Mouse (Mus musculus) bone marrow, adult 2 months (tissue): ENCODE data around the gene Amigo1. TPM values are rescaled to one million over a fixed set of nuclear protein-coding genes. Genes with fewer than 3 reads are reported as not detected.

Experiments used
- H3K27ac ChIP-seq: fragments of 200-500 bp; 2 replicates; pipeline ENCODE4 v1.5.1; 2012; ENCODE audit warnings: low read depth, mild to moderate bottlenecking, control low read depth, inconsistent platforms, low read length; ENCODE audit not compliant: control insufficient read depth, poor library complexity, insufficient read depth
- H3K4me1 ChIP-seq: fragments of 200-500 bp; 2 replicates; pipeline ENCODE4 v1.6.1; 2011; ENCODE audit warnings: low read length; ENCODE audit not compliant: control insufficient read depth, insufficient read depth
- H3K4me3 ChIP-seq: fragments of 200-500 bp; replicated peaks from 2 replicates; pipeline ENCODE3; 2011; ENCODE audit warnings: mild to moderate bottlenecking, low read depth, low read length, control low read depth; ENCODE audit not compliant: control insufficient read depth
- CTCF ChIP-seq: fragments of 200-500 bp; IDR thresholded peaks from 2 replicates; pipeline ENCODE4 v1.5.1; 2011; ENCODE audit warnings: low read length, control low read depth; ENCODE audit not compliant: control insufficient read depth, insufficient read depth
- POLR2A ChIP-seq: fragments of 200-500 bp; IDR thresholded peaks from 2 replicates; pipeline ENCODE4 v1.6.1; 2011; ENCODE audit warnings: low read depth, mild to moderate bottlenecking, control low read depth, low read length, borderline replicate concordance; ENCODE audit not compliant: control insufficient read depth
- WGBS: fragments of 180-500 bp; shearing (Covaris S2); methylation state at CpG from one replicate; pipeline ENCODE4 v1.1.7; 2018; 5-methylcytosine and 5-hydroxymethylcytosine counted together
- polyA plus RNA-seq: library from polyadenylated mRNA; stranded (reverse); fragments of >200 nt; gene quantifications from 2 replicates; pipeline ENCODE4 v1.2.4, GENCODE M21; 2011; ENCODE audit warnings: low replicate concordance; ENCODE audit not compliant: missing spikeins, insufficient read depth, insufficient read length

Amigo1 gene
- polyA plus RNA-seq, 1 experiment, result 1.9 TPM

DNA sequence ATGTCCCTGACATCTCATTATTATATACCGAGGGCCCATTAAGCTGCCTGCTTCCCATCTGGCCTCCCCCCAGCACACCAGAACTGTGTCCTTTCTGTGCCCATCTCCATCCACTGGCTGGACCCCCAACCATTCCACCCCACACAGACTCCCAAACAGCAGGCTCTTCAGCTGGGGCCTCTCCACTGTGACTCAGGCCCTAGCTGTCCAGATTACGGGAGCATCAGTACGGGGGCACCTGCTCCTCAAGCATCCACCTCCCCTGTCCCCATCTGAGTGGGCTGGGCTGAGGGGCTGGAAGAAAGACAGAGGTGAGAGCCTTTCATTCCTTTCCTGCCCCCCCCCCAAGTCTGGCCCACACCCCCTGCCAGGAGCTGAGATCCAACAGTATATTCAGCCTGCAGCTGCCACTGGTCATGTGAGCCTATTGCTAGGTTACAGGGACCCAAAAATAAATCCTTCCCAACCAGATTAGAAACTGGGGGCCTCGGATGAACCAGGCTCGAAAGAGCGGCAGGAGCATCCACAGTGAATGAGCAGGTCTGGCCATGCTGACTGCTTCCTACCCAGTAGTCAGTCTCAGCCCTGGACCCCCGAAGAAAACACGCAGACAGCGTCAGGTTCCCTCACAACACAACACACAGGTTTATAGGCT lies 27.6 kb upstream of the Amigo1 start:
- H3K4me1 ChIP-seq, result no peaks in the 10 kb centered on the region
- no peak overlapping the region for H3K27ac ChIP-seq
- WGBS, result 87% methylated on average over 9 of the region's 9 CpGs
- TF ChIP-seq CTCF (no peak), POLR2A (no peak)
- H3K4me3 ChIP-seq, result no peak overlapping the region

DNA sequence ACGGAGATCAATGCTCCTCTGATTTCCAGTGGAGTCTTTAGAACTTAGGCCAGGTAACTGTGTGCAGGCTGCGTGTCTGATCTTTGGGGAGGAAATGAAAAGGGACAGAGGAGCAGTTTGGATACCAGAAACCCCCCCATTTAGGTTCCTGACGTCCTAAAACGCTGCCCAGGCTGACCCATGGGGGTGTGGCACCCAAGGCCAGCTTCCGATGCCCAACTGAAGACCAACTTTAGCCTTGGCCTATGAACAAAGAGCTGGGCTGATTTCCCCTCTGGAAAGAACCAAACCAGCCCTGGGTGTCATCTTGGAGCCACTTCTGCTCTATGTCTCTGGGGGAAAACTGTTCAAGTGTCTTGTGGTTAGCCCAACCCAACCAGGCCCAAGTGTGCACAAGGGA lies 22.0 kb upstream of the Amigo1 start:
- 62% methylated on average over 5 of the region's 5 CpGs for WGBS
- TF ChIP-seq CTCF, result no peak
- TF ChIP-seq POLR2A, result no peak
- no peak overlapping the region for H3K27ac ChIP-seq
- H3K4me1 ChIP-seq, result no peaks in the 10 kb centered on the region
- no peak overlapping the region for H3K4me3 ChIP-seq

DNA sequence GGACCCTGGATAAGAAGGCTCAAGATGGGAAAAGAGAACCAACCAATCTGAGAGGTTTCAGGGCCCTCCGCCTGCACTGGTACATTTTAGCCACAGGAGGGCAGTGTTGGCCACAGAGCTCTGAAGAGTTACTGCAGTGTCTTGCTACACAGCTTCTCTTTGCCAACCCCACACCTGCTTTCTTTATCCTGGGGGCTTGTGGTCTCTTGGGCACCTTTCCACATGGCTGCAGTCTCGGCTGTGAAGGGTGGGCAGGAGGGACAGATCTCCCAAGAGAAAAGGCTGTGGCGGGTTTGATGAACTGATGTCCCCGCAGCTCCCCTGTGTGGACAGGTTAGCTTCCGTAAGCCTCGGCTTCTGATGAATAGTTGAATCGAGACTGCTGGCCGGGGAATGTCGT lies 21.3 kb upstream of the Amigo1 start:
- no peak overlapping the region for H3K4me3 ChIP-seq
- TF ChIP-seq POLR2A, result no peak
- peak; percentile 97 for TF ChIP-seq CTCF
- H3K27ac ChIP-seq, result no peak overlapping the region
- no peaks in the 10 kb centered on the region for H3K4me1 ChIP-seq
- WGBS, result 23% methylated on average over 9 of the region's 9 CpGs

DNA sequence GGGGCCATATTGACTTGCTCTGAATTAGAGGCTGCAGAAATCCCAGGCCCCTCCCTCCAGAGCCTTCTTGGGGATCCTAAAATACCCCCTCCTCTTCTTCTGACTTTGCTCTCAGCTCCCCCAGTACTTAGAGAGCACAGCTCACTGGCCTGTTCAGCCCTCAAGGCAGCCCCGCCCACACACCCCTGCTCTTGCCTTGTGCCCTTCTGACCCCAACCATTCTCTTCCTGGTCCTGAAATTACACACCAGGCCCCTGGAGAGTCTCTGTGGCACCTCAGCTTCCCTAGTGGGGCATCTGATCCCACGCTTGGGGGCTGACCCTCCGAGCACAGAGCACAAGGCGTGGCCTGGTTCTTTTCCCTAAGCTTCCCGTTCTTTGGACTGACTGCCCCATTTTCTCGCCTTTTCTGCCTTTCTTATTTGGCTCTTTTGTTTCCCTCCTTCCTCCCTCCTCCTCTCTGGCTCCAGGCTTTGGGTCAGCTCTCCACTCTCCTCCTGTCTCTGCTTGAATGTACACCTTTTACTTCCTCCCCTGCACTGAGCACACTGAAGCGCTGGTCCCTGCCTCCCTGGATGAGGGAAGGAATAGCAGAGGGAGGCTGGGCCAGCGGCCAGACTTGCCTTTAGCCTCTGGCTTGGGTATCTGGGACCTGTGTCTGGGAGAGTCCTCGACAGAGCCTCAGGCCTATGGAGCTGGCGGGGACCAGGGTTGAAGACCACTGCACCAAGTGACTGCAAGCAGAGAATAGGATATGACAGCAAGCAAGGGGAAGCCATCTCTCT lies 20.4 kb upstream of the Amigo1 start:
- TF ChIP-seq CTCF (no peak), POLR2A (no peak)
- Histone ChIP-seq H3K27ac (no peak overlapping the region), H3K4me1 (no peaks in the 10 kb centered on the region), H3K4me3 (no peak overlapping the region)
- WGBS, result 70% methylated on average over 10 of the region's 10 CpGs

DNA sequence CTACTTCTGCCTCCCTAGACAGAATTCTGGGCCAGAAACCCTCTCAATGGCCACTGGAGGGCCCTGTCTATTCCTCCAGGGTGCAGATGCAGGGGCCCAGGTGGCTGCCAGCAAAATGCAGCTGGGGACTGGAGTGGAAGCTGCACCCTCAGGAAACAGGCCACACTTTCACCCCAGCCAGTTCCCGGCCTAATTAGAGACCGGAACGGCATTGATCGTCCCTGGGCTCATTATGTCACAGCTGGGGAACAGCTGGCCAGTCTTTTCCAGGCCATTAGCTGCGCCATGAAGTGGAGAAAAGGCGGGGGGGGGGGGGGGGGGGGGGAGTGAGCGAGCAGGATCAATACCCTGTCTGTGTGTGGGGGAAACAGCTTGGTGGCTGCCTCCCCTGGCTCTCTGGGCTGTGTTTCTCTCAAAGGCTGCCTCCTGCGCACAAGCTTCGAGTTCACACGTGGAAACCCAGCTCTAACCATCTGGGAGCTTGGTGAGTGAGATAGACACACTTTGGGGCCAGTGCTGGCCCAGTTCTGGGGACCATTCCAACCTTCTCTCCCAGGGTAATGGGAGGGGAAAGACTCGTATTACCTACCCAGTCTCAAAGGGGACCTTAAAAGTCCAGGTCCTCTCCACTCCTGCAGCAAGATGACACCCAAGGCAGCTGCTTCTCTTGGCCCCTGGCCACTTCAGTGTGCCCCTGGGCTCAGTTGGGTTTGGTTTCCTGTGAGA lies 19.5 kb upstream of the Amigo1 start:
- no peaks in the 10 kb centered on the region for H3K4me1 ChIP-seq
- TF ChIP-seq CTCF (0 out of 2 replicates have a peak, but pooled peaks have one; percentile 15), POLR2A (no peak)
- peak overlapping the region; percentile 57 for H3K27ac ChIP-seq
- no peak overlapping the region for H3K4me3 ChIP-seq
- WGBS, result 43% methylated on average over 11 of the region's 11 CpGs

DNA sequence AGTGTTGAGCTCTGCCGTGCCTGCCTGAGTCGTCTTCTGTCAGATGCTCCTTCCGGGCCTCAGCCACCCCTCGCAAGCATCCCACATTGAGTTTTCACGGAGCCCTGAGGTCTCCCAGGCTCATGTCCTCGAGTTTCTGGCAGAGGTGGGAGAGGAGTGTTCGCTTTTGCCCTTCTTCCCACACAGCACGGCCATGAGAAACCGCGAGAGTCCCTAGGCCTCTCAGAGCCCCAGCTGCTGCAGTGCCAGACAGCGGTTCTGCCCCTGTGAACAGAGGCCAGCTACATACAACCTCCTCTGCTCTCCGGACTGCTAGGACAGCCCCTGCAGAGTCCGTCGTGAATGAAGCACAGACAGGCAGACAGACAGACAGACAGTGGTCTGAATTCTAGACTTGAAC lies 18.6 kb upstream of the Amigo1 start:
- no peaks in the 10 kb centered on the region for H3K4me1 ChIP-seq
- no peak for TF ChIP-seq POLR2A
- TF ChIP-seq CTCF, result no peak
- no peak overlapping the region for H3K4me3 ChIP-seq
- peak overlapping the region; percentile 44 for H3K27ac ChIP-seq
- 63% methylated on average over 14 of the region's 14 CpGs for WGBS

DNA sequence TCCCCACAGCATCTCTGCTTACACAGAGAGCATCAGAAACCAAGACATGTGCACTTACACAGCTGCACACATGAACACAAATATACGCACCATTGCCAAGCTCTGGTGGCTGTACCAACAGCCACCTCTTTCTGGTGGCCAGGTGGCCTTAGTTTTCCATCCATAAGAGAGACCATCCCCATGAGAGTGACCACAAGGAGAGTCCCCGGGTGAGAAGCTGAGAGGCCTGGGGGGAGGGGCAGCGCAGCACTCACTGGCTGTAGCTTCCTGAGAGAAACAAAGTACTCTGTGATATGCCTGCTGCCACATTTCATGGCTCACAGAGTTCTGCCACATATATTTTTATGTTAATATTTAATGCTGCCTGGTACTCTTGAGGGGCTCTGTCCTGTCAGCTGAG lies 16.9 kb upstream of the Amigo1 start:
- Histone ChIP-seq H3K27ac (no peak overlapping the region), H3K4me3 (no peak overlapping the region), H3K4me1 (no peaks in the 10 kb centered on the region)
- TF ChIP-seq CTCF, result no peak
- 64% methylated on average over 3 of the region's 3 CpGs for WGBS

DNA sequence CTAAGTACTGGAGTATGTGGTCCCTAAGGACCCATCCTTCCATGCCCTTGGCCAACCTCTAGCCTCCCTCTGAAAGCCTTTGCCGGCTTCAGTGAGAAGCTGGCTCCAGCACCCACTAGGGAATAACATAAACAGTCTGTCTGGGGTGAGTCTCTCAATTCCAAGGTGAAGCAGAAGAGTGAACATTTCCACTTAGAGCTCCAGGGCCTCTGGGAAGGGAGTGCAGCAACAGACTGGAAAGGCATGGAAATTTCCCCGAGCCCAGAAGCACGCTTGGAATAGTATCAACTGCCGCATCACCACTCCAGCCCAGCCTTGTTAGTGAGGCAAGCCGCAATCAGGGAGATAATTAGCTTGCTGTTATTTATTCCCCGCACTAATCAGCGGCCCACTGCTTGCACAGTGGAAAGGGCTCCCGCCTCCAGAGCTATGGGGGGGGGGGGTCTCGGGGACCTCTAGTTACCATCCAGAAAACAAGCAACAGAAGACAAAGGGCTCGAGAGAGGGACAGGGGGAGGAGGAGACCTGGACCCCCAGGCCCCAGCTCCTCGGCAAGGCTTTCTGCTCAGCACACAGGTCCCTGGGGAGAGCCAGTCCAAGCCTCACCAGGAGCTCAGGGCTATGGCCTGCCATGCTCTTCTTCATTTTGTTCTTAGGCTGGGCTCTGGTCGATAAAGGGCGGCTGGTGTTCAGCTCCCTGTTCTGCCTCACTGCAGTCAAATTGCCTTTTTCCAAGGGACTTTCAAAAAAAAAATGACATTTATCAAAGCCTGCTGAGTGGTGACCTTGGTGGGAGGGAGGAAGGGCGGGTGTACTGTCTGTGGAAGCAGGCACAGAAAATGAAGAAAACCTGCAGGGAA lies 11.2 kb upstream of the Amigo1 start:
- Histone ChIP-seq H3K27ac (no peak overlapping the region), H3K4me3 (no peak overlapping the region), H3K4me1 (no peaks in the 10 kb centered on the region)
- no peak for TF ChIP-seq CTCF
- TF ChIP-seq POLR2A, result no peak
- 70% methylated on average over 14 of the region's 14 CpGs for WGBS
